Mouse (Mus musculus): ENCODE results near the gene Agrn. TPM values are rescaled to one million over a fixed set of nuclear protein-coding genes. Genes with fewer than 3 reads are reported as not detected.

The Agrn gene
- 98.6 and 115 TPM in 2 replicates for polyA plus RNA-seq (2012; rRNA removed)

DNA sequence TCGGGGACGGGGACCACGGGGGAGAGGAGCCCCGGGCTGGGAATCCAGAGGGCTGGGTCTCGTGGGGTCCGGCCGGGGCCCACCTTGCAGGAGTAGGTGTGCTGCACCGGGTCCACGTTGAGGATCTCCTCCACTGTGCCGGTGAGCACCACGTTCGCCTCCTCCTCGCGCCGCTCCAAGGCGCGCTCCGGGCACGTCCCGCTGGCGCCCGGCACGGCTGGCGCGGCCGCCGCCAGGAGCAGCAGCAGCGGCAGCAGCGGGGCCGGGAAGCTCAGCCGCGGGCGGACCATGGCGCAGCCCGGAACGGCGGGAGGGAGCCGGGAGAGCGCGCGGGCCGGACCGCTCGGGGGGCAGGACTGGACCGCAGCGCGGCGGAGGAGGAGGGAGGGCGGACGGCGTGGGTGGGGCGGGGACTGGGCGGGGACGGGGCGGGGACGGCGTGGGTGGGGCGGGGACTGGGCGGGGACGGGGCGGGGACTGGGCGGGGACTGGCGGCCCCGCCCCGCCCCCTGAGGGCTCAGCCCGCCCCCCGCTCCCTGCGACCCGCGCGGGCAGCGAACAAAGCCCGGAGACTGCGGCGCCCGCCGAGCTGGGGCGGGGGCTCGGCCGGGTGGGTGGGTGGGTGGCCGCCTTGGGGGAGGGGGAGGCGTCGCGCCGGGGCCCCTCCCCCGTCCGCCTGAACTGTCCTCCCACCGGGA is at the start of gene Agrn:
Gene Agrn, minus strand, starts transcription at position 358 of the 698 bp plus-strand sequence.
- Histone ChIP-seq H3K4me3 (ENCODE audit: insufficient read depth, low read depth, low read length) (peak within 1 kb of the TSS; percentile 90), H3K27me3 (replicated peaks; ENCODE audit: control insufficient read depth, insufficient read depth, low read length) (no peaks in the 10 kb centered on the region), H3K36me3 (ENCODE audit: control insufficient read depth, insufficient read depth, low read length) (no peaks in the 10 kb centered on the region), H3K4me1 (ENCODE audit: control insufficient read depth, insufficient read depth, low read length) (peaks cover 25% of the 10 kb centered on the region), H3K27ac (ENCODE audit: insufficient read depth, low read depth, low read length) (peak within 1 kb of the TSS; percentile 58; the same call in 1 of the 2 replicates)
- peak; percentile 79 for DNase-seq
- TF ChIP-seq CTCF (conservative IDR thresholded peaks at IDR 0.05; ENCODE audit: insufficient read depth, insufficient read length, low read depth, low read length), result no peak
- no peak for TF ChIP-seq POLR2A (IDR thresholded peaks at IDR 0.05; ENCODE audit: low read depth, low read length)
- WGBS, result 1% methylated on average over 65 of the region's 88 CpGs

DNA sequence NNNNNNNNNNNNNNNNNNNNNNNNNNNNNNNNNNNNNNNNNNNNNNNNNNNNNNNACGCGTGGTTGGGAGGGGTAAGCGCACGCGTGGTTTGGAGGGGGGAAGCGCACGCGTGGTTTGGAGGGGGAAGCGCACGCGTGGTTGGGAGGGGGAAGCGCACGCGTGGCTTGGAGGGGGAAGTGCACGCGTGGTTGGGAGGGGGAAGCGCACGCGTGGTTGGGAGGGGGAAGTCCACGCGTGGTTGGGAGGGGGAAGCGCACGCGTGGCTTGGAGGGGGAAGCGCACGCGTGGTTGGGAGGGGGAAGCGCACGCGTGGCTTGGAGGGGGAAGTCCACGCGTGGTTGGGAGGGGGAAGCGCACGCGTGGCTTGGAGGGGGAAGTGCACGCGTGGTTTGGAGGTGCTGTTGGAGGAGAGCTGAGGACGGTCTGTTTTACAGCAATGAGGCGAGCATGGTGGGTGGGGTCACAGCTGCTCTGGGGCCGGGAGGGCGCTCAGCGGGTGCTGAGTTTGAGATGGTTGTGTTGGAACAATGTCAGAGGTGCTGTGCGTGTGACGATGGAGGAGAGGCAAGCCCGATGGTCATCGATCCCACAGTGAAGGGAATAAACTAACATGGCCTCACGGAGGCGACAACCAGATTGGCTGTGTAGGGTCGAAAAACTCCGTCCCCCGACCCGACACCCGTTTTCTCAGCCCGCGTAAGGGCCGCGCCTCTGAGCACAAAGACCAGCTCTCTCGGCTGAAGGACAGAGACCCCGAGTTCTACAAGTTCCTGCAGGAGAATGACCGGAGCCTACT is 39.6 kb upstream of the Agrn start:
- no peaks in the 10 kb centered on the region for H3K27me3 ChIP-seq (replicated peaks; ENCODE audit: control insufficient read depth, insufficient read depth, low read length)
- H3K4me1 ChIP-seq (ENCODE audit: control insufficient read depth, insufficient read depth, low read length), result no peaks in the 10 kb centered on the region
- TF ChIP-seq POLR2A (IDR thresholded peaks at IDR 0.05; ENCODE audit: low read depth, low read length) (no peak), CTCF (conservative IDR thresholded peaks at IDR 0.05; ENCODE audit: insufficient read depth, insufficient read length, low read depth, low read length) (no peak)
- H3K36me3 ChIP-seq (ENCODE audit: control insufficient read depth, insufficient read depth, low read length), result 0 out of 2 replicates have a peak, but pooled peaks cover 1% of the 10 kb centered on the region
- no peak overlapping the region for H3K27ac ChIP-seq (ENCODE audit: insufficient read depth, low read depth, low read length)
- no peak for DNase-seq
- H3K4me3 ChIP-seq (ENCODE audit: insufficient read depth, low read depth, low read length), result peak overlapping the region; percentile 84; the same call in 1 of the 2 replicates
- 29% methylated on average over 58 of the region's 60 CpGs for WGBS

DNA sequence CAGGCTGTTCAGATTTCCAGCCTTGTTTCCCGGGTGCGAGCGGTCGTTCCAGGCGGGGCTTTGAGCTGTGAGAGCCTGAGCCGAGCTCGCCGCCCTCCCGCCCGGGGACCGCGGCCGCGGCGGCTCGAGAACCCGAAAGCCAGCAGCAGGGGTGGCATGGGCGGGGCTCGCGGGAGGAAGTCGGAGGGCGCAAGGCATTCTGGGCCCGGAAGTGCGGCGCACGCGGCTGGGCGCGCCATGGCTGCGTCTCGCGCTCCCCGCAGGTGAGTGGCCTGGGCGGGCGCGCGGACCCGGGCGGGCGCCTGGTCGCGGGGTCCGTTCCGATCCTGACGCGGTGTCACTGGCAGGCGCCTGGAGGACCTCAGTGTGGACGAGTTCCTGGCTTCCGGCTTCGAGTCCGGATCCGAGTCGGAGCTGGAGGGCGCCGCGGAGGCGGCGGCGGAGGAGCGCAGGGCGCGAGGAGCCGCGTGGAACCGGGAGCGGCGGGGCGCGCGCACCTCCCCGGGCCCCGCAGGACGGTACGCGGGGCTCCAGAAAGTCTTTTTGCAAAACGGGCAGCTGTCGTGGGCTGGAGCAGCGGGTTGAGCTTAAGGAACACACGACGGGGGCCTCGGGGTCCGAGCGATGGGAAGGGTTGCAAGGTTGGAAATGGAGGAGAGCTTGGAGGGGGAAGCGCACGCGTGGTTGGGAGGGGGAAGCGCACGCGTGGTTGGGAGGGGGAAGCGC is 38.7 kb upstream of the Agrn start, which contains the start of gene Noc2l:
Gene Noc2l, plus strand, starts transcription at position 203 of the 726 bp plus-strand sequence.
- TF ChIP-seq POLR2A (IDR thresholded peaks at IDR 0.05; ENCODE audit: low read depth, low read length) (peak; percentile 57), CTCF (conservative IDR thresholded peaks at IDR 0.05; ENCODE audit: insufficient read depth, insufficient read length, low read depth, low read length) (no peak)
- peak within 1 kb of the TSS; percentile 85 for H3K4me3 ChIP-seq (ENCODE audit: insufficient read depth, low read depth, low read length)
- no peaks in the 10 kb centered on the region for H3K27me3 ChIP-seq (replicated peaks; ENCODE audit: control insufficient read depth, insufficient read depth, low read length)
- DNase-seq, result peak; percentile 94
- H3K27ac ChIP-seq (ENCODE audit: insufficient read depth, low read depth, low read length), result 0 out of 2 replicates have a peak within 1 kb of the TSS, but pooled peaks have one; percentile 15
- H3K36me3 ChIP-seq (ENCODE audit: control insufficient read depth, insufficient read depth, low read length), result no peaks in the 10 kb centered on the region
- no peaks in the 10 kb centered on the region for H3K4me1 ChIP-seq (ENCODE audit: control insufficient read depth, insufficient read depth, low read length)
- WGBS, result under 1% methylated on average over 88 of the region's 90 CpGs

DNA sequence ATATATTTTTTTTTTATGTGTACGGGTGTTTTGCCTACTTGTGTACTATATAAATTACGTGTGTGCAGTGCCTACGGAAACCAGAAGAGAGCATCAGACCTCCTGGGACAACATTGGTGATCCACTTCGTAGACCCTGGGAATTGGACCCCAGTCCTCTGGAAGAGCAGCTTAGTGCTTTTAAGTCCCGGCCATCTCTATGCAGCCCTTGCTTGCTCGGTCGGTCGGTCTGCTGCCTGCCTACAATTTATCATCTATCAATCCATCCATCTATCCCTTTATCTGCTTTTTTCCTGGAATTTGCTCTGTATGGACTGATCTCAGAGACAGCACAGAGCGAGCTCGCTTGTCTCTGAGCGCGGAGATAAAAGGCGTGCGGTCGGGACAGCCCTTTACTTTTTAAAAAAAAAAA is 38.1 kb upstream of the Agrn start:
- peak; percentile 13 for DNase-seq
- under 1% methylated on average over 15 of the region's 15 CpGs for WGBS
- Histone ChIP-seq H3K4me3 (ENCODE audit: insufficient read depth, low read depth, low read length) (peak overlapping the region; percentile 45), H3K36me3 (ENCODE audit: control insufficient read depth, insufficient read depth, low read length) (no peaks in the 10 kb centered on the region), H3K4me1 (ENCODE audit: control insufficient read depth, insufficient read depth, low read length) (no peaks in the 10 kb centered on the region), H3K27me3 (replicated peaks; ENCODE audit: control insufficient read depth, insufficient read depth, low read length) (no peaks in the 10 kb centered on the region), H3K27ac (ENCODE audit: insufficient read depth, low read depth, low read length) (0 out of 2 replicates have a peak overlapping the region, but pooled peaks have one; percentile 13)
- TF ChIP-seq POLR2A (IDR thresholded peaks at IDR 0.05; ENCODE audit: low read depth, low read length) (no peak), CTCF (conservative IDR thresholded peaks at IDR 0.05; ENCODE audit: insufficient read depth, insufficient read length, low read depth, low read length) (0 out of 2 replicates have a peak, but pooled peaks have one; percentile 21)

DNA sequence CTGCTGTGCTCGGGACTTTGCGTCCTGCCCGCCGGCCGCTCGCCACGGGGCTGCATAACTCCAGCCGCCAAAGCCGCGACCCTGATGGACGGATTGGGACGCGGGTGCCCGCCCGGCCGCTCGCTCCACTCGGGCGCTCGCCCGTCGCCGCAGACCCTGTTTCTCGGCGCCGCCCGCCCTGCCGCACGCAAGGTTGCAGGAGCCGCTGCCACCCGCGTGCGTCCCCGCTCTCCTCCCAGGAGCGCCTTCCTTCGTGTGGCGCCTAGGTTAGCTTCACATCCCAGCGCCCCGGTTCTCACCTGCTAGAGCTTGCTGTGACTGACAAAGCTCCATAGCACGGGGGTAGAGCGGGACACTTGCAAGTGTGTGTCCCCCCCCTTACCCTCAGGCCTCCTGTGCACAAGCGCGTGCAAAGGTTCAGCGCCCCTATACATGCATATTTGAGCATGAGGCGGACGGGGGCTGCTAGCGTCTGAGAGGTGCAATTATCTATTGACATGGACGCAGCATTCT is 37.5 kb upstream of the Agrn start, which contains the start of gene Plekhn1:
Gene Plekhn1, minus strand, starts transcription at position 157 of the 513 bp plus-strand sequence.
- H3K4me3 ChIP-seq (ENCODE audit: insufficient read depth, low read depth, low read length), result peak within 1 kb of the TSS; percentile 85
- H3K27ac ChIP-seq (ENCODE audit: insufficient read depth, low read depth, low read length), result 0 out of 2 replicates have a peak within 1 kb of the TSS, but pooled peaks have one; percentile 13
- H3K4me1 ChIP-seq (ENCODE audit: control insufficient read depth, insufficient read depth, low read length), result no peaks in the 10 kb centered on the region
- under 1% methylated on average over 47 of the region's 48 CpGs for WGBS
- peak; percentile 82 for DNase-seq
- no peak for TF ChIP-seq CTCF (conservative IDR thresholded peaks at IDR 0.05; ENCODE audit: insufficient read depth, insufficient read length, low read depth, low read length)
- TF ChIP-seq POLR2A (IDR thresholded peaks at IDR 0.05; ENCODE audit: low read depth, low read length), result no peak
- no peaks in the 10 kb centered on the region for H3K27me3 ChIP-seq (replicated peaks; ENCODE audit: control insufficient read depth, insufficient read depth, low read length)
- no peaks in the 10 kb centered on the region for H3K36me3 ChIP-seq (ENCODE audit: control insufficient read depth, insufficient read depth, low read length)

DNA sequence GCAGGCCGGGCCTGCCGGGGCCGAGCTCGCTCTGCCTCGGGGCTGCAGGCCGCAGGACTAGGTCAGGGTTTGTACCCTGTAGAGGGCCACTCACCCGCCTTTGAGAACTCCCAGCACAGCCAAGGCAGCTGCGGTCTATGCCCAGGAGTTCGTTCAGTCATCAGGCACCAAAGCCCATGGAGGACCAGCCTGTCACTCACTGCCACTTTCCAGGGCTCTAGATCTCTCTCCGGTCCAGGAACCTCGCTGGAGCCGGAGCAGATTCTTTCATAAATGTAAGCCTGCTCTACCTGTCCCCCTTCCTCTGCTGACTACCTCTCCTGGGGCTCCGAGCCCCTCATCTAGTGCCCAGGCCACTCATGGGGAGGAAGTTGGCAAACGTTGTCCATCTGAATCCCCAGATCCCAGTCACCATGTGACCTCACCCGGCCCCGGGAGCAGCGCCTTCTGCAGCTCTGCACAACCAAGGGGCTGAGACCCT is 36.8 kb upstream of the Agrn start:
- H3K4me3 ChIP-seq (ENCODE audit: insufficient read depth, low read depth, low read length), result peak overlapping the region; percentile 75
- H3K27me3 ChIP-seq (replicated peaks; ENCODE audit: control insufficient read depth, insufficient read depth, low read length), result no peaks in the 10 kb centered on the region
- H3K4me1 ChIP-seq (ENCODE audit: control insufficient read depth, insufficient read depth, low read length), result no peaks in the 10 kb centered on the region
- no peak for TF ChIP-seq CTCF (conservative IDR thresholded peaks at IDR 0.05; ENCODE audit: insufficient read depth, insufficient read length, low read depth, low read length)
- TF ChIP-seq POLR2A (IDR thresholded peaks at IDR 0.05; ENCODE audit: low read depth, low read length), result no peak
- H3K27ac ChIP-seq (ENCODE audit: insufficient read depth, low read depth, low read length), result no peak overlapping the region
- peak; percentile 24 for DNase-seq
- H3K36me3 ChIP-seq (ENCODE audit: control insufficient read depth, insufficient read depth, low read length), result no peaks in the 10 kb centered on the region
- WGBS, result 16% methylated on average over 17 of the region's 17 CpGs

Data from kidney, adult 2 months (tissue).